In the genomic region with DNA sequence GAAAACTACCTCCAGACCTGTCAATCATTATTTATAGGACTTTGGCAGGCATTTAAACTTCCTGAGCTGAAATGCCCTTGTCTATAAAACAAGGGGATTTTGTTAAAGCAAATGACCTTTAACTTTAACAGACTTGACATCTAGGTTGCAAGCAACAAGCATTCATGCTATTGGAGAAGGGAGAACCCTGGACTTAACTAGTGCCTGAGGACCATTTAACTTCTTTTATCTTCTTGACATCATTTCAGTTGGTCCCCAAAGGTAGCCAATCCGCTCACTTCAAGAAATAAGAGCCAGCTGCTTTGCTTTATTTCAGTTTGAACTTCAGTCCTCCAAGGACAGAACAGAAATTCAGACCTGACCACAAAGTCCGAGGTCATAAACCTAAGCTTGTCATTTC, we compare ENCODE assay signal across 21 mouse cellular contexts.
"Had no signal": no experiment of that assay in that cellular context is flagged by ENCODE, and none has a peak within 500 bp of the region (broad histone marks: within the 10 kb centered on the region; RNA-seq: fewer than 3 reads in every experiment).

No protein-coding gene starts in this region.

- H3K4me3 ChIP-seq: left cerebral cortex, adult 2 months; liver, embryonic 13.5 days; megakaryocyte, embryonic 14.5 days; midbrain, embryonic 10.5 days; midbrain, embryonic 15.5 days; neural tube, embryonic 12.5 days; neural tube, embryonic 15.5 days had no signal

- H3K4me2 ChIP-seq: liver, embryonic 13.5 days; midbrain, embryonic 15.5 days; neural tube, embryonic 12.5 days; neural tube, embryonic 15.5 days had no signal

- DNase-seq: kidney, adult 2 months; kidney, postnatal 25 days; layer of hippocampus, postnatal 36 days; liver, embryonic 13.5 days; lung, adult 2 months; lung, postnatal 14 days; right cerebral cortex, adult 18-20 months; right cerebral cortex, postnatal 14 days; right cerebral cortex, postnatal 4 days; thymus, adult 2 months; thymus, postnatal 14 days; thymus, postnatal 4 days had no signal

- H3K27ac ChIP-seq: kidney, postnatal 0 days; left cerebral cortex, adult 2 months; liver, embryonic 13.5 days; macrophage; midbrain, embryonic 10.5 days; midbrain, embryonic 15.5 days; neural tube, embryonic 12.5 days; neural tube, embryonic 15.5 days; stomach, postnatal 0 days had no signal

- H3K27me3 ChIP-seq: liver, embryonic 13.5 days; megakaryocyte, embryonic 14.5 days; midbrain, embryonic 15.5 days; neural tube, embryonic 12.5 days; neural tube, embryonic 15.5 days had no signal

- H3K36me3 ChIP-seq: liver, embryonic 13.5 days; midbrain, embryonic 10.5 days; midbrain, embryonic 15.5 days; neural tube, embryonic 12.5 days; neural tube, embryonic 15.5 days had no signal

- H3K9me3 ChIP-seq: liver, embryonic 13.5 days; megakaryocyte, embryonic 14.5 days; midbrain, embryonic 10.5 days; midbrain, embryonic 15.5 days; neural tube, embryonic 12.5 days; neural tube, embryonic 15.5 days had no signal

- H3K4me1 ChIP-seq: liver, embryonic 13.5 days; megakaryocyte, embryonic 14.5 days; midbrain, embryonic 10.5 days; neural tube, embryonic 12.5 days had no signal

- H3K9ac ChIP-seq: liver, embryonic 13.5 days; midbrain, embryonic 15.5 days; neural tube, embryonic 12.5 days; neural tube, embryonic 15.5 days had no signal

- ATAC-seq: midbrain, embryonic 15.5 days had no signal
